Mouse (Mus musculus) forebrain, embryonic 16.5 days (tissue): ENCODE data around the gene Ncf4. TPM values are rescaled to one million over a fixed set of nuclear protein-coding genes. Genes with fewer than 3 reads are reported as not detected.

ENCODE experiments used
- ATAC-seq: fragments of 200-750 bp; cut with Nextera tagmentation; 2 replicates; pipeline ENCODE4 v1.8.0; 2017; ENCODE audit warnings: mild to moderate bottlenecking, moderate library complexity
- H3K27ac ChIP-seq: fragments of 300-500 bp; sonication (generic); 2 replicates; pipeline ENCODE4 v1.5.1; 2014; ENCODE audit warnings: low read length, control low read depth
- H3K27me3 ChIP-seq: fragments of 300-500 bp; sonication (generic); replicated peaks from 2 replicates; pipeline ENCODE4 v1.6.1; 2014; ENCODE audit warnings: low read length; ENCODE audit not compliant: control insufficient read depth, insufficient read depth
- H3K36me3 ChIP-seq: fragments of 300-500 bp; sonication (generic); 2 replicates; pipeline ENCODE4 v1.6.1; 2014; ENCODE audit not compliant: control insufficient read depth, insufficient read depth
- H3K4me1 ChIP-seq: fragments of 300-500 bp; sonication (generic); replicated peaks from 2 replicates; pipeline ENCODE4 v1.6.1; 2014; ENCODE audit warnings: low read length; ENCODE audit not compliant: control insufficient read depth, insufficient read depth
- H3K4me2 ChIP-seq: fragments of 300-500 bp; sonication (generic); 2 replicates; pipeline ENCODE4 v1.6.1; 2014; ENCODE audit warnings: mild to moderate bottlenecking, low read length, control low read depth
- H3K4me3 ChIP-seq: fragments of 300-500 bp; sonication (generic); replicated peaks from 2 replicates; pipeline ENCODE4 v1.5.1; 2014; ENCODE audit warnings: mild to moderate bottlenecking, low read length, control low read depth
- H3K9ac ChIP-seq: fragments of 300-500 bp; sonication (generic); replicated peaks from 2 replicates; pipeline ENCODE4 v1.6.1; 2014; ENCODE audit warnings: low read depth, low read length, control low read depth
- H3K9me3 ChIP-seq: fragments of 300-500 bp; sonication (generic); 2 replicates; pipeline ENCODE4 v1.6.1; 2016; ENCODE audit warnings: low read length; ENCODE audit not compliant: control insufficient read depth
- WGBS: fragments of 180-500 bp; shearing (Covaris S2); extraction: QIAGEN DNeasy Blood & Tissue Kit; methylation state at CpG from one replicate; pipeline ENCODE4 v1.1.7; 2014; 5-methylcytosine and 5-hydroxymethylcytosine counted together
- polyA plus RNA-seq: library from polyadenylated mRNA; unstranded; fragments of >200 nt; fragmentation: Nextera tagmentation; extraction: Ambion mirVana; gene quantifications from 2 replicates; pipeline ENCODE4 v1.2.1, GENCODE M21; 2015

Ncf4 gene
- polyA plus RNA-seq, 1 experiment from 2014 or later: 0.53 TPM

GRCm38 (mm10) chr15:78227816-78228215 is 16.8 kb upstream of the Ncf4 start:
- ATAC-seq: no peak
- no peak overlapping the region for H3K4me2 ChIP-seq
- H3K9ac ChIP-seq: no peak overlapping the region
- WGBS: 84% methylated on average over 12 of the region's 12 CpGs
- no peaks in the 10 kb centered on the region for H3K4me1 ChIP-seq
- no peak overlapping the region for H3K4me3 ChIP-seq
- no peaks in the 10 kb centered on the region for H3K9me3 ChIP-seq
- no peaks in the 10 kb centered on the region for H3K27me3 ChIP-seq
- H3K27ac ChIP-seq: no peak overlapping the region
- no peaks in the 10 kb centered on the region for H3K36me3 ChIP-seq

DNA sequence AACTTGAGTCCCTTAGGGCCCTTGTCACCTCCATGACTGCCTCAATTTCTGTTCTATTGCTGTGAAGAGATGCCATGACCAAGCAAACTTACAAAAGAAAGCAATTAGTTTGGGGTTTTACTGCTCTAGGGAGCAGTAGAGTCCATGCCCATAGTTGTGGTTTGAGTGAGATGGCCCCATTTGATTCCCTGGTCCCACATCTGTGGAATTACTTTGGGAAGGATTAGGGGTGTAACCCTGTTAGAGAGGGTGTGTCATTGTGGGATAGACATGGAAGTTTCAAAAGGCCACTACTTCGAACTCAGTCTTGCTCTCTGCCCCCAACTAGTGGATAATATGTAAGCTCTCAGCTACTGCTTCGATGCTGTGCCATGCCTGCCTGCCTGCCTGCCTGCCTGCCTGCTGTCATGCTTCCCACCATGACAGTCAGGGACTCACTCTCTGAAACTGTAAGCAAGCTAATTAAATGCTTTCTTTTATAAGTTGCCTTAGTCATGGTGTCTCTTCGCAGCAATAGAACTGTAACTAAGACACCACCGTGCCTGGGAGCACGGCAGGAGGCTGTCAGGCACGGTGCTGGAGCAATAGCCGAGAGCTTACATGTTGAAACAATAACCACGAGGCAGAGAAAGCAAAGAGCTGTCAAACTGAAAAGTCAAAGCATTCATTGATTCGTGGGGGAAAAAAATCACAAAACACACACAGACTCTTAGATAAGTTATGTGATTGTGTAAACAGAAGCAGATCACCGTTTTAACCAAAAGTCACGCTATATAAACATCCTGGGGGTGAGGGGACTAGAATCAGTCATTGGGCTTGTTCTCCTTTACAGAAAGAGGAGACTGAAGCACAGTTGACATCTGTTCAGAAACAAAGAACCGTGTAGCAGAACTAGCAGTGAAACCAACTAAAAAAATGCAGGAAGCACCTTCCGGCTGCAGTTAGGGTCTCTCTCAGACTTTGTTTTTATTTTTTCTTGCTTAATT is 13.0 kb upstream of the Ncf4 start:
- Histone ChIP-seq H3K36me3 (no peaks in the 10 kb centered on the region), H3K9me3 (no peaks in the 10 kb centered on the region), H3K27me3 (no peaks in the 10 kb centered on the region), H3K4me3 (no peak overlapping the region), H3K4me2 (no peak overlapping the region), H3K4me1 (no peaks in the 10 kb centered on the region), H3K9ac (no peak overlapping the region), H3K27ac (no peak overlapping the region)
- WGBS: 25% methylated on average over 13 of the region's 13 CpGs
- ATAC-seq: peak; percentile 50; the same call in 1 of the 2 replicates

GRCm38 (mm10) chr15:78234823-78235509 is 9.6 kb upstream of the Ncf4 start:
- no peaks in the 10 kb centered on the region for H3K4me1 ChIP-seq
- no peaks in the 10 kb centered on the region for H3K9me3 ChIP-seq
- no peak overlapping the region for H3K9ac ChIP-seq
- no peak overlapping the region for H3K27ac ChIP-seq
- WGBS: 79% methylated on average over 5 of the region's 5 CpGs
- no peak overlapping the region for H3K4me3 ChIP-seq
- H3K27me3 ChIP-seq: no peaks in the 10 kb centered on the region
- no peak for ATAC-seq
- H3K36me3 ChIP-seq: no peaks in the 10 kb centered on the region
- no peak overlapping the region for H3K4me2 ChIP-seq

DNA sequence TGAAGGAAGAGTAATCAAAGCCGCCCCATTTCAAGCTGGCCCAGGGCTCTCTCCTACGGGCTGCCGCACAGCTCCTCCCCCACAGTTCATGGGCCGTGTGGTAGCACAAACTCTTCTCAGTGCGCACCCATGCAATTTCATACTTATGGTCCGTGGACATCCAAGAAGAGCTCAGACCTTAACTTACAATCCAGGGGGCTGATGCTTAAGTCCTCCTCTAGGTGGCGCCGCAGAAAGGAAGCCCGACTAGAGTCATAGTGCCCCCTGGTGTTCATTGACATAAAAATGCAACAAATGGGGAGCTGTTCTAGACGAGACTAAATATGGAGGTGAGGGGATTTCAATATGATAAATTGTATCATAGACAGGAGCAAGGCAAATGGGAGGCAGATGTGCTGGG is 5.1 kb upstream of the Ncf4 start:
- no peak overlapping the region for H3K4me2 ChIP-seq
- H3K4me3 ChIP-seq: no peak overlapping the region
- no peaks in the 10 kb centered on the region for H3K36me3 ChIP-seq
- no peak overlapping the region for H3K27ac ChIP-seq
- no peak for ATAC-seq
- H3K27me3 ChIP-seq: no peaks in the 10 kb centered on the region
- 26% methylated on average over 10 of the region's 10 CpGs for WGBS
- no peaks in the 10 kb centered on the region for H3K4me1 ChIP-seq
- H3K9ac ChIP-seq: no peak overlapping the region
- H3K9me3 ChIP-seq: no peaks in the 10 kb centered on the region

GRCm38 (mm10) chr15:78239956-78240617 is 4.5 kb upstream of the Ncf4 start:
- Histone ChIP-seq H3K36me3 (no peaks in the 10 kb centered on the region), H3K9ac (no peak overlapping the region; the same call in 1 of the 2 replicates), H3K4me2 (no peak overlapping the region), H3K27ac (no peak overlapping the region), H3K4me1 (no peaks in the 10 kb centered on the region), H3K4me3 (no peak overlapping the region), H3K27me3 (no peaks in the 10 kb centered on the region), H3K9me3 (no peaks in the 10 kb centered on the region)
- ATAC-seq: no peak
- 79% methylated on average over 14 of the region's 14 CpGs for WGBS

GRCm38 (mm10) chr15:78241335-78241734 is 3.3 kb upstream of the Ncf4 start:
- Histone ChIP-seq H3K4me3 (no peak overlapping the region), H3K36me3 (no peaks in the 10 kb centered on the region), H3K4me2 (no peak overlapping the region), H3K9me3 (no peaks in the 10 kb centered on the region), H3K4me1 (no peaks in the 10 kb centered on the region), H3K9ac (no peak overlapping the region), H3K27ac (no peak overlapping the region), H3K27me3 (no peaks in the 10 kb centered on the region)
- 51% methylated on average over 11 of the region's 11 CpGs for WGBS
- ATAC-seq: no peak

- no peaks in the 10 kb centered on the region for H3K4me1 ChIP-seq
- H3K27ac ChIP-seq: no peak overlapping the region
- H3K4me3 ChIP-seq: no peak overlapping the region
- H3K36me3 ChIP-seq: no peaks in the 10 kb centered on the region
- no peaks in the 10 kb centered on the region for H3K9me3 ChIP-seq
- H3K27me3 ChIP-seq: no peaks in the 10 kb centered on the region
- 82% methylated on average over 8 of the region's 8 CpGs for WGBS
- no peak overlapping the region for H3K4me2 ChIP-seq
- H3K9ac ChIP-seq: no peak overlapping the region
- ATAC-seq: no peak
Observed at GRCm38 (mm10) chr15:78243061-78243460, 1.5 kb upstream of the Ncf4 start.

GRCm38 (mm10) chr15:78243774-78244173 is 827 bp upstream of the Ncf4 start:
- no peak for ATAC-seq
- no peak overlapping the region for H3K9ac ChIP-seq

More at GRCm38 (mm10) chr15:78243774-78244173, 827 bp upstream of the Ncf4 start:
- Histone ChIP-seq H3K27ac (no peak overlapping the region), H3K9me3 (no peaks in the 10 kb centered on the region), H3K4me3 (no peak overlapping the region), H3K4me2 (no peak overlapping the region), H3K4me1 (no peaks in the 10 kb centered on the region), H3K27me3 (no peaks in the 10 kb centered on the region), H3K36me3 (no peaks in the 10 kb centered on the region)
- 61% methylated on average over 6 of the region's 6 CpGs for WGBS
